Mouse (Mus musculus): ENCODE results near the gene Zc2hc1b.

- no peak for TF ChIP-seq CTCF (IDR thresholded peaks at IDR 0.05; ENCODE audit: borderline replicate concordance, insufficient read depth, low read depth, low read length)
- no peak for TF ChIP-seq POLR2A (IDR thresholded peaks at IDR 0.05; ENCODE audit: borderline replicate concordance, insufficient read depth, low read length)
These were observed 69.7 kb downstream of the Zc2hc1b start for GRCm38 (mm10) chr10:13108021-13108548.
